Mouse (Mus musculus): ENCODE measurements around the gene Snrnp27.

DNA sequence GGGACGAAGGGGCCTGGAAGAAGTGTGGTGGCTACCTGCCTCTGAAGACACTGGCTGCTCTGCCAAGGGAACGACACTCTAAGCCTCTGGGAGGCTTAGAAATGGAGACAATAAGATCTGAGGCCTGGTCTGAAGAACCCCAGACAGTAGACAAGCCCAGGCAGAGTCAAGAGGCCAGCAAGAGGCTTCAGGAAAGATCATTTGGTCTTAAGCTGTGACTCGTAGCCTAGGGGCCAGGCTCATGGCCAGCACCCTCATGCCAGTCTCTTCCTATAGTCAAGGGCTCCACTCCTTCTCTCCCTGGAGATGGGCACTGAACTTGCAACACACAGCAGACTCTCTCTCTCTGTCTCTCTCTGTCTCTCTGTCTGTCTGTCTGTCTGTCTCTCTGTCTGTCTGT, 44.2 kb downstream of the Snrnp27 start:
- TF ChIP-seq POLR2A (IDR thresholded peaks at IDR 0.05; ENCODE audit: extremely low read depth, insufficient read depth, low read length) (no peak), CTCF (IDR thresholded peaks at IDR 0.05; ENCODE audit: low read depth, low read length) (no peak)
